Mouse (Mus musculus): ENCODE data around the gene Zscan29. TPM values are rescaled to one million over a fixed set of nuclear protein-coding genes. Genes with fewer than 3 reads are reported as not detected.

Gene Zscan29
- total and polyA plus RNA-seq, 2 experiments from 2014 or later = 4.8 to 7.2 TPM

- no peak overlapping the region for H3K4me2 ChIP-seq (ENCODE audit: low read depth, low read length, poor library complexity, severe bottlenecking)
- no peaks in the 10 kb centered on the region for H3K9me3 ChIP-seq (ENCODE audit: low read length)
- DNase-seq (ENCODE audit: low spot score) (no peak), ATAC-seq (ENCODE audit: low FRiP score) (no peak)
- no peaks in the 10 kb centered on the region for H3K4me1 ChIP-seq (ENCODE audit: insufficient read depth, low read length)
- WGBS = 88% methylated on average over 9 of the region's 9 CpGs
- no peak overlapping the region for H3K27ac ChIP-seq (ENCODE audit: low read depth, low read length)
- no peak overlapping the region for H3K4me3 ChIP-seq (ENCODE audit: low read depth, low read length)
- H3K36me3 ChIP-seq (ENCODE audit: insufficient read depth, low read length) = peaks cover 83% of the 10 kb centered on the region
- H3K27me3 ChIP-seq (ENCODE audit: insufficient read depth, low read length) = no peaks in the 10 kb centered on the region
- H3K9ac ChIP-seq (replicated peaks; ENCODE audit: low read length, poor library complexity, severe bottlenecking) = no peak overlapping the region
- TF ChIP-seq CTCF (IDR thresholded peaks at IDR 0.05) = no peak
Measured at GRCm38 (mm10) chr2:121195466-121195865, 24.5 kb upstream of the Zscan29 start.

GRCm38 (mm10) chr2:121188530-121188929 is 17.6 kb upstream of the Zscan29 start:
- Histone ChIP-seq H3K9ac (replicated peaks; ENCODE audit: low read length, poor library complexity, severe bottlenecking) (no peak overlapping the region), H3K27me3 (ENCODE audit: insufficient read depth, low read length) (no peaks in the 10 kb centered on the region), H3K4me3 (ENCODE audit: low read depth, low read length) (no peak overlapping the region), H3K27ac (ENCODE audit: low read depth, low read length) (no peak overlapping the region), H3K36me3 (ENCODE audit: insufficient read depth, low read length) (peaks cover 66% of the 10 kb centered on the region), H3K4me1 (ENCODE audit: insufficient read depth, low read length) (no peaks in the 10 kb centered on the region), H3K4me2 (ENCODE audit: low read depth, low read length, poor library complexity, severe bottlenecking) (no peak overlapping the region), H3K9me3 (ENCODE audit: low read length) (no peaks in the 10 kb centered on the region)
- peak; percentile 47 for TF ChIP-seq CTCF (IDR thresholded peaks at IDR 0.05)
- ATAC-seq (ENCODE audit: low FRiP score) (no peak), DNase-seq (ENCODE audit: low spot score) (no peak)
- WGBS = 68% methylated on average over 1 of the region's 1 CpGs

- no peak overlapping the region for H3K27ac ChIP-seq (ENCODE audit: low read depth, low read length)
- ATAC-seq (ENCODE audit: low FRiP score) (no peak), DNase-seq (ENCODE audit: low spot score) (no peak)
- H3K36me3 ChIP-seq (ENCODE audit: insufficient read depth, low read length) = peaks cover 42% of the 10 kb centered on the region
- H3K4me2 ChIP-seq (ENCODE audit: low read depth, low read length, poor library complexity, severe bottlenecking) = no peak overlapping the region
- H3K4me1 ChIP-seq (ENCODE audit: insufficient read depth, low read length) = no peaks in the 10 kb centered on the region
- 97% methylated on average over 7 of the region's 7 CpGs for WGBS
- no peak for TF ChIP-seq CTCF (IDR thresholded peaks at IDR 0.05)
- no peak overlapping the region for H3K9ac ChIP-seq (replicated peaks; ENCODE audit: low read length, poor library complexity, severe bottlenecking)
- no peaks in the 10 kb centered on the region for H3K9me3 ChIP-seq (ENCODE audit: low read length)
- no peak overlapping the region for H3K4me3 ChIP-seq (ENCODE audit: low read depth, low read length)
- H3K27me3 ChIP-seq (ENCODE audit: insufficient read depth, low read length) = no peaks in the 10 kb centered on the region
Measured at GRCm38 (mm10) chr2:121184142-121184541, 13.2 kb upstream of the Zscan29 start.

- peaks cover 37% of the 10 kb centered on the region for H3K36me3 ChIP-seq (ENCODE audit: insufficient read depth, low read length)
- H3K27ac ChIP-seq (ENCODE audit: low read depth, low read length) = no peak overlapping the region
- H3K4me1 ChIP-seq (ENCODE audit: insufficient read depth, low read length) = no peaks in the 10 kb centered on the region
- no peaks in the 10 kb centered on the region for H3K9me3 ChIP-seq (ENCODE audit: low read length)
- no peak overlapping the region for H3K4me3 ChIP-seq (ENCODE audit: low read depth, low read length)
- no peak for ATAC-seq (ENCODE audit: low FRiP score)
- DNase-seq (ENCODE audit: low spot score) = peak; percentile 5
- H3K4me2 ChIP-seq (ENCODE audit: low read depth, low read length, poor library complexity, severe bottlenecking) = no peak overlapping the region
- H3K9ac ChIP-seq (replicated peaks; ENCODE audit: low read length, poor library complexity, severe bottlenecking) = no peak overlapping the region
- WGBS = 85% methylated on average over 5 of the region's 5 CpGs
- no peaks in the 10 kb centered on the region for H3K27me3 ChIP-seq (ENCODE audit: insufficient read depth, low read length)
- no peak for TF ChIP-seq CTCF (IDR thresholded peaks at IDR 0.05)
Measured at GRCm38 (mm10) chr2:121183431-121183830, 12.5 kb upstream of the Zscan29 start.

DNA sequence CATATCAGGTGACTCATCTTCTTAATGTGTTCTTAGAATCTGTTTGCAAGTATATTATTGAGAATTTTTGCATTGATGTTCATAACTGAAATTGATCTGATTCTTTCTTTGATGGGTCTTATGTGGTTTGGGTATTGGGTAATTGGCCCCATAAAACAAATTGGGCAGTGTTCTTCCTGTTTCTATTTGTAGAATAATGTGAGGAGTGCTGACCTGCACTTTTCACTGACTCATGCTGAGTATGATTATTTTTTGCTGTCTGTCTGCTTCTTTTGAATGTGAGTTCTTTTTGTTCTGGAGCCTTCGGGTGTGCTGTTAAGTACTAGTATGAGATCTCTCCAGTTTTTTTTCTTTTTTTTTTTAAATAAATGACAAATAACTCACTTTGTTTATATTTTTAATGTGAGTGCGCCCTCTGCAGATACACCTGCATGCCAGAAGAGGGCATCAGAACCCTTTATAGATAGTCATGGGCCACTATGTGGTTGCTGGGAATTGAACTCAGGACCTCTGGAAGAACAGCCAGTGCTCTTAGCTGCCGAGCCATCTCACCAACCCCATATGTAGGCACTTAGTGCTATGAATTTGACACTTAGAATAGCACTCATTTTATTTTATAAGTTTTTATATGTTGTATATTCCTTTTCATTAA is 8.0 kb upstream of the Zscan29 start:
- Histone ChIP-seq H3K27ac (ENCODE audit: low read depth, low read length) (no peak overlapping the region), H3K27me3 (ENCODE audit: insufficient read depth, low read length) (no peaks in the 10 kb centered on the region), H3K9ac (replicated peaks; ENCODE audit: low read length, poor library complexity, severe bottlenecking) (no peak overlapping the region), H3K4me3 (ENCODE audit: low read depth, low read length) (no peak overlapping the region), H3K4me2 (ENCODE audit: low read depth, low read length, poor library complexity, severe bottlenecking) (no peak overlapping the region), H3K36me3 (ENCODE audit: insufficient read depth, low read length) (peaks cover 39% of the 10 kb centered on the region), H3K4me1 (ENCODE audit: insufficient read depth, low read length) (no peaks in the 10 kb centered on the region), H3K9me3 (ENCODE audit: low read length) (no peaks in the 10 kb centered on the region)
- 98% methylated on average over 3 of the region's 3 CpGs for WGBS
- peak; percentile 20 for TF ChIP-seq CTCF (IDR thresholded peaks at IDR 0.05)
- no peak for DNase-seq (ENCODE audit: low spot score)
- no peak for ATAC-seq (ENCODE audit: low FRiP score)

- peak within 1 kb of the TSS; percentile 71 for H3K27ac ChIP-seq (ENCODE audit: low read depth, low read length)
- peak within 1 kb of the TSS; percentile 75 for H3K9ac ChIP-seq (replicated peaks; ENCODE audit: low read length, poor library complexity, severe bottlenecking)
- no peak for TF ChIP-seq CTCF (IDR thresholded peaks at IDR 0.05)
- ATAC-seq (ENCODE audit: low FRiP score) (peak; percentile 11; the same call in 1 of the 2 replicates), DNase-seq (ENCODE audit: low spot score) (peak; percentile 17)
- peak within 1 kb of the TSS; percentile 79 for H3K4me3 ChIP-seq (ENCODE audit: low read depth, low read length)
- H3K4me2 ChIP-seq (ENCODE audit: low read depth, low read length, poor library complexity, severe bottlenecking) = peak within 1 kb of the TSS; percentile 87
- under 1% methylated on average over 38 of the region's 38 CpGs for WGBS
- H3K36me3 ChIP-seq (ENCODE audit: insufficient read depth, low read length) = peaks cover 12% of the 10 kb centered on the region
- H3K9me3 ChIP-seq (ENCODE audit: low read length) = no peaks in the 10 kb centered on the region
- H3K4me1 ChIP-seq (ENCODE audit: insufficient read depth, low read length) = peaks cover 13% of the 10 kb centered on the region
- no peaks in the 10 kb centered on the region for H3K27me3 ChIP-seq (ENCODE audit: insufficient read depth, low read length)
Measured at GRCm38 (mm10) chr2:121170481-121170971, 399 bp downstream of the Zscan29 start, which contains the start of gene Tubgcp4. TSS of gene Tubgcp4 (plus strand) at chr2:121170654.

Measured in midbrain, postnatal 0 days (tissue).